8 mouse cellular contexts compared by ENCODE assay signal in the genomic region with DNA sequence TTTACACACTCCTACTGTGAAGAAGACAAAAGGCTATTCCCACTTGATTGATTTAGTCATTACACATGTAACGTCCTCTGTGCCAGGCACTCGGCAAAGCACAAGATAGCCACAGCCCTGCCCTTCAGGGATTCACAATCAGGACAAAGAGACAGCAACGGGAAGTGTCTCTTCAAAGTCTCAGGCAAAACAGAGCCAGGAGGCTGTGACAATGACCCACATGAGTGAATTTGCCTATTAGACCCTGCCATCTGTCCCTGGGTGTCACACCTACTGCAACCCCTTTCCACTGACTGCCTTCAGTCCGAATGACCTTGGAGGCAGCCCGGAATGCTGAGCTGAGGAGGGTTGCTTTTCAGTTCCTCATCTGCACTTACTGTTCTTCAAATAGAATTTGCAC.
DNase-seq lines count a peak whose midpoint lies in the region; ATAC-seq and TF ChIP-seq lines count a peak whose summit lies in the region.

No protein-coding gene starts in this region.

- DNase-seq in adrenal gland, postnatal 14 days: peak; percentile 8
- DNase-seq in adrenal gland, postnatal 25 days: no peak
- DNase-seq in cerebellum, adult 2 months: peak; percentile 31 to 34
- peak; percentile 20 for DNase-seq in midbrain, embryonic 10.5 days (ENCODE audit: low spot score)
- no peak for DNase-seq in right cerebral cortex, postnatal 25 days
- DNase-seq in lung, adult 18-20 months: no peak
- DNase-seq in right cerebral cortex, postnatal 10 days (ENCODE audit: low spot score in 2 of 2): no peak

- peak overlapping the region; percentile 29; the same call in 1 of the 2 replicates for H3K9ac ChIP-seq in heart, embryonic 11.5 days (ENCODE audit: low read depth, low read length)

- H3K9me3 ChIP-seq in heart, embryonic 11.5 days (replicated peaks; ENCODE audit: control insufficient read depth, low read length): no peaks in the 10 kb centered on the region
- H3K9me3 ChIP-seq in midbrain, embryonic 10.5 days (replicated peaks): no peaks in the 10 kb centered on the region

- ATAC-seq in heart, embryonic 11.5 days (replicated peaks; ENCODE audit: insufficient number of reproducible peaks, low FRiP score, low TSS enrichment): no peak

- TF ChIP-seq CTCF in cerebellum, adult 2 months (IDR thresholded peaks at IDR 0.05; ENCODE audit: borderline replicate concordance, insufficient read depth, low read depth, low read length): no peak

- H3K27me3 ChIP-seq in cerebellum, adult 2 months (ENCODE audit: control insufficient read depth, insufficient read depth, low read length): no peaks in the 10 kb centered on the region
- no peaks in the 10 kb centered on the region for H3K27me3 ChIP-seq in heart, embryonic 11.5 days (ENCODE audit: control insufficient read depth, insufficient read depth, low read length)
- no peaks in the 10 kb centered on the region for H3K27me3 ChIP-seq in midbrain, embryonic 10.5 days (ENCODE audit: low read depth, poor library complexity, severe bottlenecking)

- H3K4me2 ChIP-seq in heart, embryonic 11.5 days: peak overlapping the region; percentile 52

- no peaks in the 10 kb centered on the region for H3K36me3 ChIP-seq in heart, embryonic 11.5 days (ENCODE audit: control insufficient read depth, insufficient read depth, low read length)
- no peaks in the 10 kb centered on the region for H3K36me3 ChIP-seq in midbrain, embryonic 10.5 days

- H3K4me3 ChIP-seq in cerebellum, adult 2 months (replicated peaks; ENCODE audit: insufficient read depth, low read depth, low read length): no peak overlapping the region
- H3K4me3 ChIP-seq in heart, embryonic 11.5 days (ENCODE audit: low read depth, low read length): no peak overlapping the region
- peak overlapping the region; percentile 33; the same call in 1 of the 2 replicates for H3K4me3 ChIP-seq in midbrain, embryonic 10.5 days

- WGBS in cerebellum, adult 2 months: 8% methylated on average over 5 of the region's 5 CpGs
- 22% methylated on average over 5 of the region's 5 CpGs for WGBS in heart, embryonic 11.5 days (ENCODE audit: insufficient replicate concordance)
- 24% methylated on average over 5 of the region's 5 CpGs for WGBS in midbrain, embryonic 10.5 days

- 0 out of 2 replicates have a peak, but pooled peaks cover 4% of the 10 kb centered on the region for H3K4me1 ChIP-seq in cerebellum, adult 2 months (ENCODE audit: control insufficient read depth, insufficient read depth, low read length)
- H3K4me1 ChIP-seq in heart, embryonic 11.5 days (ENCODE audit: control insufficient read depth, insufficient read depth, low read length): peaks cover 6% of the 10 kb centered on the region; the same call in 1 of the 2 replicates
- H3K4me1 ChIP-seq in midbrain, embryonic 10.5 days: peaks cover 25% of the 10 kb centered on the region

- peak overlapping the region; percentile 33; the same call in 1 of the 2 replicates for H3K27ac ChIP-seq in cerebellum, adult 2 months (ENCODE audit: insufficient read depth, low read length)
- H3K27ac ChIP-seq in heart, embryonic 11.5 days (ENCODE audit: low read depth, low read length): peak overlapping the region; percentile 8; the same call in 1 of the 2 replicates
- H3K27ac ChIP-seq in midbrain, embryonic 10.5 days (replicated peaks): peak overlapping the region; percentile 70

- no peak for TF ChIP-seq POLR2A in cerebellum, adult 2 months (IDR thresholded peaks at IDR 0.05; ENCODE audit: borderline replicate concordance, insufficient read depth, low read length)

Comparison
In these comparisons a context has a peak if more than half of its experiments do, and no peak if none do; other contexts are left out.
1. DNase-seq: peak in adrenal gland, postnatal 14 days (single experiment), cerebellum, adult 2 months (2 of 2) and midbrain, embryonic 10.5 days (single experiment); none in adrenal gland, postnatal 25 days (single experiment), right cerebral cortex, postnatal 25 days (single experiment), lung, adult 18-20 months (0 of 2) and right cerebral cortex, postnatal 10 days (0 of 2).
2. H3K27ac ChIP-seq: peak in every context shown above with its lines; median percentile 70 in midbrain, embryonic 10.5 days; 33 in cerebellum, adult 2 months; 8 in heart, embryonic 11.5 days.